Mouse (Mus musculus) erythroblast, adult 5-6 weeks (primary cell): ENCODE measurements around the gene Ccnd3. TPM values are rescaled to one million over a fixed set of nuclear protein-coding genes. Genes with fewer than 3 reads are reported as not detected.

Source experiments
- ATAC-seq: replicated peaks from 2 replicates; pipeline ENCODE4 v1.8.0; 2016; ENCODE audit warnings: moderate number of reproducible peaks, mild to moderate bottlenecking, moderate TSS enrichment, inconsistent platforms; ENCODE audit not compliant: poor library complexity, low FRiP score, severe bottlenecking
- total RNA-seq, 2 experiments: library from RNA; stranded (forward) in 1 of 2; stranded (reverse) in 1 of 2; fragments of 150-400 nt in 1 of 2; fragments of 200-764, 138-1000 nt in 1 of 2; gene quantifications; 2 replicates each; pipeline versions ENCODE4 v1.2.3 to v1.2.4; 2015 to 2017; ENCODE audit warnings: low replicate concordance in 2 of 2

Gene Ccnd3
- total RNA-seq (2015; ENCODE audit: low replicate concordance) (85.3 and 115 TPM in 2 replicates), total RNA-seq (2017; ENCODE audit: low replicate concordance) (64.3 and 65.9 TPM in 2 replicates)

GRCm38 (mm10) chr17:47504941-47505346 is at the start of gene Ccnd3:
Gene Ccnd3 (plus strand): TSS chr17:47505051.
- ATAC-seq: no peak

GRCm38 (mm10) chr17:47458310-47458709 is 46.5 kb upstream of the Ccnd3 start:
- no peak for ATAC-seq

- ATAC-seq: no peak
These were observed 45.9 kb upstream of the Ccnd3 start for GRCm38 (mm10) chr17:47458936-47459335.

- ATAC-seq: no peak
These were observed 45.4 kb upstream of the Ccnd3 start for GRCm38 (mm10) chr17:47459341-47459919.

- no peak for ATAC-seq
These were observed 43.2 kb upstream of the Ccnd3 start for GRCm38 (mm10) chr17:47461688-47462087.

GRCm38 (mm10) chr17:47462209-47462608 is 42.6 kb upstream of the Ccnd3 start:
- no peak for ATAC-seq

- no peak for ATAC-seq
These were observed 42.0 kb upstream of the Ccnd3 start for GRCm38 (mm10) chr17:47462728-47463388.

GRCm38 (mm10) chr17:47464248-47464965 is 40.4 kb upstream of the Ccnd3 start:
- ATAC-seq: no peak

- no peak for ATAC-seq
These were observed 39.8 kb upstream of the Ccnd3 start for GRCm38 (mm10) chr17:47465016-47465415.

GRCm38 (mm10) chr17:47466284-47466683 is 38.6 kb upstream of the Ccnd3 start:
- no peak for ATAC-seq

GRCm38 (mm10) chr17:47467659-47468058 is 37.2 kb upstream of the Ccnd3 start:
- ATAC-seq: no peak

GRCm38 (mm10) chr17:47468063-47468462 is 36.8 kb upstream of the Ccnd3 start:
- no peak for ATAC-seq

GRCm38 (mm10) chr17:47468466-47468865 is 36.4 kb upstream of the Ccnd3 start:
- no peak for ATAC-seq

- ATAC-seq: no peak
These were observed 35.2 kb upstream of the Ccnd3 start for GRCm38 (mm10) chr17:47469642-47470041.

- ATAC-seq: no peak
These were observed 34.7 kb upstream of the Ccnd3 start for GRCm38 (mm10) chr17:47470121-47470520.

GRCm38 (mm10) chr17:47470686-47471085 is 34.2 kb upstream of the Ccnd3 start:
- ATAC-seq: no peak

GRCm38 (mm10) chr17:47472435-47473350 is 32.2 kb upstream of the Ccnd3 start:
- ATAC-seq: no peak

- ATAC-seq: peak; percentile 72
These were observed 31.3 kb upstream of the Ccnd3 start for GRCm38 (mm10) chr17:47473434-47473974.

GRCm38 (mm10) chr17:47474250-47474649 is 30.6 kb upstream of the Ccnd3 start:
- ATAC-seq: no peak

GRCm38 (mm10) chr17:47475181-47475580 is 29.7 kb upstream of the Ccnd3 start:
- ATAC-seq: no peak
